Mouse (Mus musculus): ENCODE results near the gene Crlf1.

Gene Crlf1

GRCm38 (mm10) chr8:70492664-70493640 is at the start of gene Crlf1:
Gene Crlf1 (plus strand): TSS chr8:70493158.
- DNase-seq, result no peak

GRCm38 (mm10) chr8:70443326-70443725 is 49.6 kb upstream of the Crlf1 start:
- DNase-seq, result no peak

- no peak for DNase-seq
These were observed 47.0 kb upstream of the Crlf1 start for GRCm38 (mm10) chr8:70445988-70446387.

- no peak for DNase-seq
These were observed 45.1 kb upstream of the Crlf1 start for GRCm38 (mm10) chr8:70447639-70448420.

GRCm38 (mm10) chr8:70452196-70452966 is 40.6 kb upstream of the Crlf1 start:
- DNase-seq, result no peak

GRCm38 (mm10) chr8:70453852-70454251 is 39.1 kb upstream of the Crlf1 start:
- DNase-seq, result no peak

GRCm38 (mm10) chr8:70456996-70457395 is 36.0 kb upstream of the Crlf1 start:
- DNase-seq, result no peak

- no peak for DNase-seq
These were observed 35.1 kb upstream of the Crlf1 start for GRCm38 (mm10) chr8:70457882-70458281.

- DNase-seq, result no peak
These were observed 34.5 kb upstream of the Crlf1 start for GRCm38 (mm10) chr8:70458462-70458861.

- DNase-seq, result no peak
These were observed 33.3 kb upstream of the Crlf1 start for GRCm38 (mm10) chr8:70459636-70460035.

- DNase-seq, result no peak
These were observed 32.8 kb upstream of the Crlf1 start for GRCm38 (mm10) chr8:70460199-70460598.

GRCm38 (mm10) chr8:70460606-70461005 is 32.4 kb upstream of the Crlf1 start:
- no peak for DNase-seq

- no peak for DNase-seq
These were observed 31.0 kb upstream of the Crlf1 start for GRCm38 (mm10) chr8:70461765-70462515.

- DNase-seq, result no peak
These were observed 30.5 kb upstream of the Crlf1 start for GRCm38 (mm10) chr8:70462516-70462813.

GRCm38 (mm10) chr8:70463306-70463705 is 29.7 kb upstream of the Crlf1 start:
- DNase-seq, result no peak

GRCm38 (mm10) chr8:70464162-70464561 is 28.8 kb upstream of the Crlf1 start:
- DNase-seq, result no peak

GRCm38 (mm10) chr8:70465701-70466100 is 27.3 kb upstream of the Crlf1 start:
- no peak for DNase-seq

GRCm38 (mm10) chr8:70466305-70466704 is 26.7 kb upstream of the Crlf1 start:
- no peak for DNase-seq

GRCm38 (mm10) chr8:70466771-70467170 is 26.2 kb upstream of the Crlf1 start:
- no peak for DNase-seq

GRCm38 (mm10) chr8:70467229-70467725 is 25.7 kb upstream of the Crlf1 start:
- no peak for DNase-seq

GRCm38 (mm10) chr8:70467907-70468306 is 25.1 kb upstream of the Crlf1 start:
- DNase-seq, result no peak

GRCm38 (mm10) chr8:70468733-70469132 is 24.2 kb upstream of the Crlf1 start:
- DNase-seq, result no peak
